Mouse (Mus musculus): Measurements from ENCODE around the gene Serpine2. TPM values are rescaled to one million over a fixed set of nuclear protein-coding genes. Genes with fewer than 3 reads are reported as not detected.
A peak's percentile ranks its signal among the peaks of the same experiment; 100 is the strongest.

Serpine2 gene
- polyA plus RNA-seq, 1 experiment from 2014 or later: 369 TPM

GRCm38 (mm10) chr1:79786267-79786927, 74.6 kb downstream of the Serpine2 start:
- ATAC-seq (ENCODE audit: low read depth): peak; percentile 72
- Histone ChIP-seq H3K4me1 (replicated peaks; ENCODE audit: control insufficient read depth, insufficient read depth, low read length) (0 out of 2 replicates have a peak, but pooled peaks cover 3% of the 10 kb centered on the region), H3K4me2 (ENCODE audit: low read depth, low read length) (no peak overlapping the region), H3K27me3 (ENCODE audit: control insufficient read depth, insufficient read depth, low read depth, low read length) (no peaks in the 10 kb centered on the region), H3K27ac (ENCODE audit: low read length) (no peak overlapping the region), H3K9ac (ENCODE audit: low read length) (no peak overlapping the region), H3K4me3 (ENCODE audit: low read length) (no peak overlapping the region), H3K9me3 (ENCODE audit: control insufficient read depth, low read length) (no peaks in the 10 kb centered on the region), H3K36me3 (ENCODE audit: control insufficient read depth, insufficient read depth, low read length) (peaks cover 18% of the 10 kb centered on the region)
- WGBS: 55% methylated on average over 7 of the region's 7 CpGs

GRCm38 (mm10) chr1:79782433-79782832, 78.5 kb downstream of the Serpine2 start:
- Histone ChIP-seq H3K27me3 (ENCODE audit: control insufficient read depth, insufficient read depth, low read depth, low read length) (no peaks in the 10 kb centered on the region), H3K4me3 (ENCODE audit: low read length) (no peak overlapping the region), H3K9ac (ENCODE audit: low read length) (no peak overlapping the region), H3K9me3 (ENCODE audit: control insufficient read depth, low read length) (no peaks in the 10 kb centered on the region), H3K4me2 (ENCODE audit: low read depth, low read length) (no peak overlapping the region), H3K36me3 (ENCODE audit: control insufficient read depth, insufficient read depth, low read length) (peaks cover 41% of the 10 kb centered on the region), H3K4me1 (replicated peaks; ENCODE audit: control insufficient read depth, insufficient read depth, low read length) (no peaks in the 10 kb centered on the region), H3K27ac (ENCODE audit: low read length) (no peak overlapping the region)
- 87% methylated on average over 3 of the region's 3 CpGs for WGBS
- no peak for ATAC-seq (ENCODE audit: low read depth)

- H3K4me1 ChIP-seq (replicated peaks; ENCODE audit: control insufficient read depth, insufficient read depth, low read length): peaks cover 2% of the 10 kb centered on the region; the same call in 1 of the 2 replicates
- peaks cover 35% of the 10 kb centered on the region for H3K36me3 ChIP-seq (ENCODE audit: control insufficient read depth, insufficient read depth, low read length)
- no peak overlapping the region for H3K27ac ChIP-seq (ENCODE audit: low read length)
- H3K4me3 ChIP-seq (ENCODE audit: low read length): no peak overlapping the region
- H3K27me3 ChIP-seq (ENCODE audit: control insufficient read depth, insufficient read depth, low read depth, low read length): no peaks in the 10 kb centered on the region
- no peak overlapping the region for H3K9ac ChIP-seq (ENCODE audit: low read length)
- 80% methylated on average over 11 of the region's 11 CpGs for WGBS
- H3K4me2 ChIP-seq (ENCODE audit: low read depth, low read length): no peak overlapping the region
- no peak for ATAC-seq (ENCODE audit: low read depth)
- H3K9me3 ChIP-seq (ENCODE audit: control insufficient read depth, low read length): no peaks in the 10 kb centered on the region
Measured at GRCm38 (mm10) chr1:79778011-79778410, 83.0 kb downstream of the Serpine2 start.

GRCm38 (mm10) chr1:79775927-79776458, 85.0 kb downstream of the Serpine2 start, which contains the start of the genes Mrpl44 and Wdfy1:
Gene Mrpl44, plus strand, starts transcription at chr1:79776018.
Gene Wdfy1, minus strand, starts transcription at chr1:79776143.
- Histone ChIP-seq H3K9ac (ENCODE audit: low read length) (peak within 1 kb of the TSS; percentile 97), H3K27ac (ENCODE audit: low read length) (peak within 1 kb of the TSS; percentile 90), H3K27me3 (ENCODE audit: control insufficient read depth, insufficient read depth, low read depth, low read length) (no peaks in the 10 kb centered on the region), H3K36me3 (ENCODE audit: control insufficient read depth, insufficient read depth, low read length) (peaks cover 21% of the 10 kb centered on the region), H3K4me1 (replicated peaks; ENCODE audit: control insufficient read depth, insufficient read depth, low read length) (peaks cover 2% of the 10 kb centered on the region; the same call in 1 of the 2 replicates), H3K4me2 (ENCODE audit: low read depth, low read length) (peak within 1 kb of the TSS; percentile 63), H3K4me3 (ENCODE audit: low read length) (peak within 1 kb of the TSS; percentile 99), H3K9me3 (ENCODE audit: control insufficient read depth, low read length) (no peaks in the 10 kb centered on the region)
- ATAC-seq (ENCODE audit: low read depth): peak; percentile 100
- under 1% methylated on average over 38 of the region's 38 CpGs for WGBS

DNA sequence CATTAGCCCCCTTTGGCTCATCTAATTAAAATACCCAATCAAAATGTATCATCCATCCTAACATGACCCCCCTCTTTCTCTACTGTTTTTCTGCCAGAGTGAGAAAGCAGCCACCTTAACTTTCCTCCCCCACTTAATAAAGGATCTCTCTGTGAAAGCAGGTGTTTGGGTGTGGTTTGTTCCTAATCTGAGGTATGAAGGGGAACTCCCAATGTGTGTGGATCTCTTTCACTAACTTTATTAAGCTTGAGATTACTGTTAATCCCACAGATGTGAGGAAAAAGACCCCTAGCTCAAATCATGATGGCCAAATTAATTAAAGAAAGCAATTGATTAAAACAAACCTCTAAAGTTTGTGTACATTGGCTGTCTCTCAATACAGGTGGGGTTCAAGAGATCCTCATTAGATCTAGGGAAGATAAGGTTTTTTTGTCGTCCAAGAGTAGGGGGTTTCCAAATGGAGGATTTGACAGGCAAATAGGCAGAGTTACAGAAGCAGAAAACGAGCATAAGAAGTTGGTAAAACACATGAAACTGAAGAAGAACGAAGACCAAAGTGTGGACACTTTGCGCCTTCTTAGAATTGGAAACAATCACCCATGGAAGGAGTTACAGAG, 86.7 kb downstream of the Serpine2 start:
- Histone ChIP-seq H3K36me3 (ENCODE audit: control insufficient read depth, insufficient read depth, low read length) (peaks cover 6% of the 10 kb centered on the region), H3K4me3 (ENCODE audit: low read length) (no peak overlapping the region), H3K27ac (ENCODE audit: low read length) (no peak overlapping the region), H3K4me2 (ENCODE audit: low read depth, low read length) (no peak overlapping the region), H3K9ac (ENCODE audit: low read length) (no peak overlapping the region), H3K9me3 (ENCODE audit: control insufficient read depth, low read length) (no peaks in the 10 kb centered on the region), H3K27me3 (ENCODE audit: control insufficient read depth, insufficient read depth, low read depth, low read length) (no peaks in the 10 kb centered on the region), H3K4me1 (replicated peaks; ENCODE audit: control insufficient read depth, insufficient read depth, low read length) (peaks cover 2% of the 10 kb centered on the region; the same call in 1 of the 2 replicates)
- WGBS: 69% methylated on average over 4 of the region's 4 CpGs
- ATAC-seq (ENCODE audit: low read depth): no peak

DNA sequence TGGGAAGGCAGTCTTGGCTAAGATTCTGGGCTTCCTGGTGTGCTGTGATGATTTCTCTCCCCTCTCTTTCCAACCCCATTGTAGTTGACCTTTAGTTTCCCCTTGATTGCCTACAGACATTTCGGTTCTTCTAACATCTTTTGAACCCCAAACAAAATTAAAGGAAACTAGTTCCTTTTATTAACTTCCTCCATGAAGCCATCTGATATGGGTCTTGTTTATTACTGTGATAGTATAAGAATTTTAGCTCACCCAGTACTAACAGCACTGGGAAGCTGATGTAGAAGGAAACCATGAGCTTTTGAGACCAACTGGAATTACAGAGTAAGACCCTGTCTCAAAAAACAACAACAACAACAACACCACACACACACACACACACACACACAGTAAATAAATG, 92.7 kb downstream of the Serpine2 start:
- Histone ChIP-seq H3K9me3 (ENCODE audit: control insufficient read depth, low read length) (no peaks in the 10 kb centered on the region), H3K27me3 (ENCODE audit: control insufficient read depth, insufficient read depth, low read depth, low read length) (no peaks in the 10 kb centered on the region), H3K9ac (ENCODE audit: low read length) (no peak overlapping the region), H3K4me3 (ENCODE audit: low read length) (no peak overlapping the region), H3K36me3 (ENCODE audit: control insufficient read depth, insufficient read depth, low read length) (no peaks in the 10 kb centered on the region), H3K4me1 (replicated peaks; ENCODE audit: control insufficient read depth, insufficient read depth, low read length) (no peaks in the 10 kb centered on the region), H3K4me2 (ENCODE audit: low read depth, low read length) (no peak overlapping the region), H3K27ac (ENCODE audit: low read length) (no peak overlapping the region)
- 52% methylated on average over 1 of the region's 1 CpGs for WGBS
- no peak for ATAC-seq (ENCODE audit: low read depth)

- no peaks in the 10 kb centered on the region for H3K36me3 ChIP-seq (ENCODE audit: control insufficient read depth, insufficient read depth, low read length)
- no peak for ATAC-seq (ENCODE audit: low read depth)
- no peaks in the 10 kb centered on the region for H3K27me3 ChIP-seq (ENCODE audit: control insufficient read depth, insufficient read depth, low read depth, low read length)
- WGBS: 68% methylated on average over 1 of the region's 1 CpGs
- H3K9me3 ChIP-seq (ENCODE audit: control insufficient read depth, low read length): no peaks in the 10 kb centered on the region
- H3K4me1 ChIP-seq (replicated peaks; ENCODE audit: control insufficient read depth, insufficient read depth, low read length): peaks cover 8% of the 10 kb centered on the region
- no peak overlapping the region for H3K4me3 ChIP-seq (ENCODE audit: low read length)
- H3K27ac ChIP-seq (ENCODE audit: low read length): no peak overlapping the region
- no peak overlapping the region for H3K9ac ChIP-seq (ENCODE audit: low read length)
- no peak overlapping the region for H3K4me2 ChIP-seq (ENCODE audit: low read depth, low read length)
Measured at GRCm38 (mm10) chr1:79764483-79764882, 96.5 kb downstream of the Serpine2 start.

- no peak for ATAC-seq (ENCODE audit: low read depth)
- no peak overlapping the region for H3K27ac ChIP-seq (ENCODE audit: low read length)
- 76% methylated on average over 2 of the region's 2 CpGs for WGBS
- no peaks in the 10 kb centered on the region for H3K9me3 ChIP-seq (ENCODE audit: control insufficient read depth, low read length)
- H3K4me3 ChIP-seq (ENCODE audit: low read length): no peak overlapping the region
- no peak overlapping the region for H3K4me2 ChIP-seq (ENCODE audit: low read depth, low read length)
- no peak overlapping the region for H3K9ac ChIP-seq (ENCODE audit: low read length)
- peaks cover 8% of the 10 kb centered on the region for H3K4me1 ChIP-seq (replicated peaks; ENCODE audit: control insufficient read depth, insufficient read depth, low read length)
- no peaks in the 10 kb centered on the region for H3K27me3 ChIP-seq (ENCODE audit: control insufficient read depth, insufficient read depth, low read depth, low read length)
- no peaks in the 10 kb centered on the region for H3K36me3 ChIP-seq (ENCODE audit: control insufficient read depth, insufficient read depth, low read length)
Measured at GRCm38 (mm10) chr1:79764031-79764430, 96.9 kb downstream of the Serpine2 start.

All from lung, embryonic 16.5 days (tissue).